Mouse (Mus musculus): ENCODE results near the gene Pcbd2. TPM values are rescaled to one million over a fixed set of nuclear protein-coding genes. Genes with fewer than 3 reads are reported as not detected.
A peak's percentile ranks its signal among the peaks of the same experiment; 100 is the strongest.
"Not testable (repeated sequence)": the region's sequence is repeated elsewhere in the genome, so short reads cannot be mapped to it uniquely, and the experiment has no call there.

Pcbd2 gene
- polyA plus RNA-seq (2015; fragmentation: Nextera tagmentation; extraction: Ambion mirVana) = 19.7 and 23.0 TPM in 2 replicates

- under 1% methylated on average over 66 of the region's 73 CpGs for WGBS
- no peaks in the 10 kb centered on the region for H3K27me3 ChIP-seq
- peak within 1 kb of the TSS; percentile 62 for H3K4me2 ChIP-seq (replicated peaks)
- peak within 1 kb of the TSS; percentile 95 for H3K27ac ChIP-seq
- no peaks in the 10 kb centered on the region for H3K9me3 ChIP-seq
- ATAC-seq = peak; percentile 94
- H3K9ac ChIP-seq (replicated peaks) = peak within 1 kb of the TSS; percentile 75
- H3K4me1 ChIP-seq (replicated peaks) = no peaks in the 10 kb centered on the region
- H3K4me3 ChIP-seq (replicated peaks) = peak within 1 kb of the TSS; percentile 59
- peaks cover 34% of the 10 kb centered on the region for H3K36me3 ChIP-seq
Observed at GRCm38 (mm10) chr13:55727120-55727838, at the start of gene Pcbd2. Gene Pcbd2, plus strand, starts transcription at chr13:55727368.

GRCm38 (mm10) chr13:55682201-55682600 is 45.0 kb upstream of the Pcbd2 start:
- ATAC-seq = no peak
- WGBS = 91% methylated on average over 9 of the region's 9 CpGs

GRCm38 (mm10) chr13:55683581-55683980 is 43.6 kb upstream of the Pcbd2 start:
- no peak overlapping the region for H3K4me3 ChIP-seq (replicated peaks)
- H3K27me3 ChIP-seq = no peaks in the 10 kb centered on the region
- no peak overlapping the region for H3K4me2 ChIP-seq (replicated peaks)
- no peak overlapping the region for H3K27ac ChIP-seq
- no peak for ATAC-seq
- H3K9me3 ChIP-seq = no peaks in the 10 kb centered on the region
- 89% methylated on average over 3 of the region's 3 CpGs for WGBS
- H3K4me1 ChIP-seq (replicated peaks) = peaks cover 8% of the 10 kb centered on the region; the same call in 1 of the 2 replicates
- H3K36me3 ChIP-seq = peaks cover 37% of the 10 kb centered on the region
- no peak overlapping the region for H3K9ac ChIP-seq (replicated peaks)

More at GRCm38 (mm10) chr13:55682201-55682600, 45.0 kb upstream of the Pcbd2 start:
- Histone ChIP-seq H3K9me3 (no peaks in the 10 kb centered on the region), H3K27me3 (no peaks in the 10 kb centered on the region), H3K4me2 (replicated peaks) (no peak overlapping the region), H3K36me3 (peaks cover 51% of the 10 kb centered on the region), H3K27ac (no peak overlapping the region), H3K4me3 (replicated peaks) (no peak overlapping the region), H3K4me1 (replicated peaks) (no peaks in the 10 kb centered on the region), H3K9ac (replicated peaks) (no peak overlapping the region)

GRCm38 (mm10) chr13:55686107-55686633 is 41.0 kb upstream of the Pcbd2 start:
- 0 out of 2 replicates have a peak overlapping the region, but pooled peaks have one; percentile 19 for H3K9ac ChIP-seq (replicated peaks)
- H3K9me3 ChIP-seq = no peaks in the 10 kb centered on the region
- H3K4me3 ChIP-seq (replicated peaks) = no peak overlapping the region
- H3K27me3 ChIP-seq = no peaks in the 10 kb centered on the region
- 72% methylated on average over 9 of the region's 9 CpGs for WGBS
- peak overlapping the region; percentile 66 for H3K27ac ChIP-seq
- peaks cover 15% of the 10 kb centered on the region; the same call in 1 of the 2 replicates for H3K36me3 ChIP-seq
- H3K4me1 ChIP-seq (replicated peaks) = peaks cover 8% of the 10 kb centered on the region; the same call in 1 of the 2 replicates
- H3K4me2 ChIP-seq (replicated peaks) = 0 out of 2 replicates have a peak overlapping the region, but pooled peaks have one; percentile 3
- ATAC-seq = peak; percentile 58; the same call in 1 of the 2 replicates

- 18% methylated on average over 4 of the region's 4 CpGs for WGBS
- Histone ChIP-seq H3K4me3 (replicated peaks) (no peak overlapping the region), H3K27me3 (no peaks in the 10 kb centered on the region), H3K4me1 (replicated peaks) (peaks cover 11% of the 10 kb centered on the region; the same call in 1 of the 2 replicates), H3K27ac (no peak overlapping the region), H3K9ac (replicated peaks) (no peak overlapping the region), H3K4me2 (replicated peaks) (no peak overlapping the region), H3K9me3 (no peaks in the 10 kb centered on the region), H3K36me3 (0 out of 2 replicates have a peak, but pooled peaks cover 3% of the 10 kb centered on the region)
- ATAC-seq = no peak
Observed at GRCm38 (mm10) chr13:55687927-55688602, 39.1 kb upstream of the Pcbd2 start.

GRCm38 (mm10) chr13:55692535-55693242 is 34.5 kb upstream of the Pcbd2 start, which contains the start of gene B230219D22Rik:
Gene B230219D22Rik, plus strand, starts transcription at chr13:55693124.
- Histone ChIP-seq H3K4me3 (replicated peaks) (peak within 1 kb of the TSS; percentile 97), H3K4me1 (replicated peaks) (peaks cover 35% of the 10 kb centered on the region), H3K36me3 (no peaks in the 10 kb centered on the region), H3K4me2 (replicated peaks) (peak within 1 kb of the TSS; percentile 86), H3K27me3 (no peaks in the 10 kb centered on the region), H3K9ac (replicated peaks) (peak within 1 kb of the TSS; percentile 100), H3K9me3 (no peaks in the 10 kb centered on the region), H3K27ac (peak within 1 kb of the TSS; percentile 98)
- WGBS = 4% methylated on average over 42 of the region's 51 CpGs
- ATAC-seq = peak; percentile 97

GRCm38 (mm10) chr13:55693243-55693721 is 33.9 kb upstream of the Pcbd2 start:
- Histone ChIP-seq H3K9me3 (no peaks in the 10 kb centered on the region), H3K4me1 (replicated peaks) (peaks cover 30% of the 10 kb centered on the region), H3K27ac (peak overlapping the region; percentile 98), H3K27me3 (no peaks in the 10 kb centered on the region), H3K36me3 (0 out of 2 replicates have a peak, but pooled peaks cover 2% of the 10 kb centered on the region), H3K4me3 (replicated peaks) (peak overlapping the region; percentile 97), H3K4me2 (replicated peaks) (peak overlapping the region; percentile 86), H3K9ac (replicated peaks) (peak overlapping the region; percentile 100)
- under 1% methylated on average over 58 of the region's 70 CpGs for WGBS
- no peak; the same call in 1 of the 2 replicates for ATAC-seq

- 20% methylated on average over 8 of the region's 8 CpGs for WGBS
- no peaks in the 10 kb centered on the region for H3K9me3 ChIP-seq
- H3K4me2 ChIP-seq (replicated peaks) = peak overlapping the region; percentile 86
- ATAC-seq = no peak
- H3K27me3 ChIP-seq = no peaks in the 10 kb centered on the region
- peak overlapping the region; percentile 97 for H3K4me3 ChIP-seq (replicated peaks)
- H3K36me3 ChIP-seq = peaks cover 10% of the 10 kb centered on the region
- H3K4me1 ChIP-seq (replicated peaks) = peaks cover 30% of the 10 kb centered on the region
- no peak overlapping the region for H3K27ac ChIP-seq
- H3K9ac ChIP-seq (replicated peaks) = peak overlapping the region; percentile 100
Observed at GRCm38 (mm10) chr13:55694110-55694509, 33.1 kb upstream of the Pcbd2 start.

- not testable (repeated sequence) for ATAC-seq
Observed at GRCm38 (mm10) chr13:55695989-55696388, 31.2 kb upstream of the Pcbd2 start.

GRCm38 (mm10) chr13:55704301-55704700 is 22.9 kb upstream of the Pcbd2 start:
- H3K9ac ChIP-seq (replicated peaks) = no peak overlapping the region
- no peak overlapping the region for H3K4me2 ChIP-seq (replicated peaks)
- 92% methylated on average over 4 of the region's 4 CpGs for WGBS
- H3K4me1 ChIP-seq (replicated peaks) = no peaks in the 10 kb centered on the region
- no peak for ATAC-seq
- H3K4me3 ChIP-seq (replicated peaks) = no peak overlapping the region
- no peaks in the 10 kb centered on the region for H3K9me3 ChIP-seq
- no peak overlapping the region for H3K27ac ChIP-seq
- peaks cover 37% of the 10 kb centered on the region for H3K36me3 ChIP-seq
- no peaks in the 10 kb centered on the region for H3K27me3 ChIP-seq

More at GRCm38 (mm10) chr13:55695989-55696388, 31.2 kb upstream of the Pcbd2 start:
- WGBS = 91% methylated on average over 1 of the region's 3 CpGs
- H3K27ac ChIP-seq; H3K27me3 ChIP-seq; H3K9me3 ChIP-seq; H3K4me3 ChIP-seq (replicated peaks); H3K9ac ChIP-seq (replicated peaks); H3K4me2 ChIP-seq (replicated peaks): not testable (repeated sequence)
- Histone ChIP-seq H3K4me1 (replicated peaks) (peaks cover 30% of the 10 kb centered on the region), H3K36me3 (peaks cover 27% of the 10 kb centered on the region)

- H3K36me3 ChIP-seq = peaks cover 3% of the 10 kb centered on the region
Observed at GRCm38 (mm10) chr13:55712846-55713245, 14.3 kb upstream of the Pcbd2 start.

More at GRCm38 (mm10) chr13:55712846-55713245, 14.3 kb upstream of the Pcbd2 start:
- H3K9me3 ChIP-seq = no peaks in the 10 kb centered on the region
- peaks cover 24% of the 10 kb centered on the region for H3K4me1 ChIP-seq (replicated peaks)
- no peak overlapping the region for H3K4me2 ChIP-seq (replicated peaks)
- 93% methylated on average over 3 of the region's 3 CpGs for WGBS
- no peak for ATAC-seq
- no peak overlapping the region for H3K9ac ChIP-seq (replicated peaks)
- H3K27me3 ChIP-seq = no peaks in the 10 kb centered on the region
- H3K4me3 ChIP-seq (replicated peaks) = no peak overlapping the region
- H3K27ac ChIP-seq = no peak overlapping the region
